Mouse (Mus musculus) stomach, embryonic 16.5 days (tissue): Measurements from ENCODE around the gene Atp11a. TPM values are rescaled to one million over a fixed set of nuclear protein-coding genes. Genes with fewer than 3 reads are reported as not detected.
A peak's percentile ranks its signal among the peaks of the same experiment; 100 is the strongest.

Source experiments
- ATAC-seq: fragments of 200-750 bp; cut with Nextera tagmentation; 2 replicates; pipeline ENCODE4 v1.8.0; 2017; ENCODE audit warnings: moderate number of reproducible peaks, moderate TSS enrichment; ENCODE audit not compliant: insufficient read depth, low FRiP score
- H3K27ac ChIP-seq: fragments of 300-500 bp; sonication (generic); 2 replicates; pipeline ENCODE4 v1.5.1; 2014; ENCODE audit warnings: low read length
- H3K27me3 ChIP-seq: fragments of 300-500 bp; sonication (generic); 2 replicates; pipeline ENCODE4 v1.6.1; 2014; ENCODE audit warnings: low read length, control low read depth, mixed read lengths; ENCODE audit not compliant: control insufficient read depth, insufficient read depth
- H3K36me3 ChIP-seq: fragments of 300-500 bp; sonication (generic); 2 replicates; pipeline ENCODE4 v1.6.1; 2014; ENCODE audit warnings: low read length; ENCODE audit not compliant: control insufficient read depth, insufficient read depth
- H3K4me1 ChIP-seq: fragments of 300-500 bp; sonication (generic); 2 replicates; pipeline ENCODE4 v1.6.1; 2014; ENCODE audit warnings: low read length, control low read depth, mixed read lengths; ENCODE audit not compliant: control insufficient read depth, insufficient read depth
- H3K4me2 ChIP-seq: fragments of 300-500 bp; sonication (generic); 2 replicates; pipeline ENCODE4 v1.6.1; 2014; ENCODE audit warnings: low read depth, low read length, mixed read lengths
- H3K4me3 ChIP-seq: fragments of 300-500 bp; sonication (generic); replicated peaks from 2 replicates; pipeline ENCODE4 v1.5.1; 2014; ENCODE audit warnings: mild to moderate bottlenecking, low read length
- H3K9ac ChIP-seq: fragments of 300-500 bp; sonication (generic); 2 replicates; pipeline ENCODE4 v1.6.1; 2014; ENCODE audit warnings: low read length
- H3K9me3 ChIP-seq: fragments of 300-500 bp; sonication (generic); replicated peaks from 2 replicates; pipeline ENCODE4 v1.6.1; 2016; ENCODE audit warnings: low read length, control low read depth; ENCODE audit not compliant: control insufficient read depth
- WGBS: fragments of 180-500 bp; shearing (Covaris S2); extraction: QIAGEN DNeasy Blood & Tissue Kit; methylation state at CpG from one replicate; pipeline ENCODE4 v1.1.7; 2014; 5-methylcytosine and 5-hydroxymethylcytosine counted together
- polyA plus RNA-seq: library from polyadenylated mRNA; unstranded; fragments of >200 nt; fragmentation: Nextera tagmentation; extraction: Ambion mirVana; gene quantifications from 2 replicates; pipeline ENCODE4 v1.2.1, GENCODE M21; 2015

Gene Atp11a
- polyA plus RNA-seq, 1 experiment from 2014 or later: 12.4 TPM

- no peaks in the 10 kb centered on the region for H3K9me3 ChIP-seq
- H3K27ac ChIP-seq: no peak overlapping the region
- H3K4me2 ChIP-seq: no peak overlapping the region
- no peaks in the 10 kb centered on the region for H3K36me3 ChIP-seq
- H3K9ac ChIP-seq: no peak overlapping the region
- no peaks in the 10 kb centered on the region for H3K27me3 ChIP-seq
- no peaks in the 10 kb centered on the region for H3K4me1 ChIP-seq
- H3K4me3 ChIP-seq: no peak overlapping the region
- no peak for ATAC-seq
- WGBS: 93% methylated on average over 3 of the region's 3 CpGs
Observed at GRCm38 (mm10) chr8:12748183-12748582, 8.6 kb upstream of the Atp11a start.

DNA sequence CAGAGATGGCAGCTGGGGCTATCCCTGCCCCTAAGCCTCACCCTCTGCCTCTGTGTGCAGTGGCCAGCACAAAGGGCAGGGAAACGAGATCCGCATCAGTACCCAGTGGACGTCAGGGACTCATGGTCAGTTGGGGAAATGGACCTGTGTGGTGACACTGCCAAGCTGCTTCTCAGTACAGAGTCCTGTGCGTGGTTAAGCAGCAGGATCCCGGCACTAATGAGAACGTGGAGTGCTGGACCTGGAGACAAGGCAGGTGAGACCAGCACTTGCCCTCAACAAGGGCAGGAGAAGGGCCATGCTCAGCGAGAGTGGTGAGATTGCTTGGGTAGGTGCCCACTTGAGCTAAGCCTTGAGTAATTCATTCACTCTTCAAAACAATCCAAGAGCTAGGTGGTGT, 7.7 kb upstream of the Atp11a start:
- Histone ChIP-seq H3K4me3 (no peak overlapping the region), H3K27ac (no peak overlapping the region), H3K9me3 (no peaks in the 10 kb centered on the region), H3K27me3 (no peaks in the 10 kb centered on the region), H3K4me2 (no peak overlapping the region), H3K9ac (no peak overlapping the region), H3K4me1 (no peaks in the 10 kb centered on the region), H3K36me3 (no peaks in the 10 kb centered on the region)
- ATAC-seq: no peak
- WGBS: 84% methylated on average over 7 of the region's 7 CpGs

DNA sequence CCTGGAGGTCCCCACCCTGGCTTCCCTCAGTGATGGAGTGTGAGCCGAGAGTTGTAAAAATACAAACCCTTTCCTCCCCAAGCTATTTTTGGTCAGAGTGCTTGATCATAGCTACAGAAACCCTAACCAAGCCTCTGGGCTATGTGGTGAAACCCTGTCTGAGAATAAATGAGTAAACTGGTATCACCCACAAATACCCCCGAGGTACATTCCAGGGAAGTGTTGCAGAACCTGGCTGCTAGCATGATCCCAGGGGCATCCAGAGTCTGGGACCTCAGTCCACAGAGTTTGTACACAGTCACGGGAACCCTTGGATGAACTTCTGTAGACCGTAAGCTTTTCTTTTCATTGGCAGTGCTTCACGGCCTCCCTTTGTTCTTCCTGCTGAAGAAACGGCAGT, 3.8 kb upstream of the Atp11a start:
- H3K4me1 ChIP-seq: peaks cover 5% of the 10 kb centered on the region
- no peak overlapping the region for H3K4me2 ChIP-seq
- no peak for ATAC-seq
- 60% methylated on average over 6 of the region's 6 CpGs for whole genome bisulfite sequencing
- no peaks in the 10 kb centered on the region for H3K9me3 ChIP-seq
- H3K27me3 ChIP-seq: no peaks in the 10 kb centered on the region
- H3K4me3 ChIP-seq: no peak overlapping the region
- no peak overlapping the region for H3K9ac ChIP-seq
- H3K27ac ChIP-seq: no peak overlapping the region
- no peaks in the 10 kb centered on the region for H3K36me3 ChIP-seq

DNA sequence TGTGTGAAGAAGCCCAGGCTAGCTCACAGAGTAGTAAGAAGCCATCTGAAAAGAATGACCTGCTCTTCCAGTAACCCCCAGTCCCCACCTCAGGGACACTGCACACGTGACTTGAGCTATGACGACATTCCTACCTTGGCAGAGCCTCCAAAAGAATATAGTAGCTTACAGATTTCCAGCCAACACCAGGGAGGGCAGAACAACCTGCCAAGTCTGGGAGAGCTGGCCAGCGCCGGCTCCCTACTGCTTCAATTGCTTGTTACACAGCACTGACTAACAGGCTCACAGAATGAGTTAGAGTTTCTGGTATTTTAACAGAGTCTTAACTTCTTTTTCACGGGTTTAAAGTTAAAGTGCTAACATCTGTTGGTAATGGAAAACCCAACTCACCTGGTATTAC, 2.7 kb upstream of the Atp11a start:
- no peaks in the 10 kb centered on the region for H3K27me3 ChIP-seq
- H3K9ac ChIP-seq: no peak overlapping the region
- H3K4me1 ChIP-seq: peaks cover 9% of the 10 kb centered on the region
- H3K27ac ChIP-seq: no peak overlapping the region
- H3K4me2 ChIP-seq: no peak overlapping the region
- H3K4me3 ChIP-seq: no peak overlapping the region
- no peaks in the 10 kb centered on the region for H3K36me3 ChIP-seq
- 72% methylated on average over 5 of the region's 5 CpGs for WGBS
- H3K9me3 ChIP-seq: no peaks in the 10 kb centered on the region
- no peak for ATAC-seq

DNA sequence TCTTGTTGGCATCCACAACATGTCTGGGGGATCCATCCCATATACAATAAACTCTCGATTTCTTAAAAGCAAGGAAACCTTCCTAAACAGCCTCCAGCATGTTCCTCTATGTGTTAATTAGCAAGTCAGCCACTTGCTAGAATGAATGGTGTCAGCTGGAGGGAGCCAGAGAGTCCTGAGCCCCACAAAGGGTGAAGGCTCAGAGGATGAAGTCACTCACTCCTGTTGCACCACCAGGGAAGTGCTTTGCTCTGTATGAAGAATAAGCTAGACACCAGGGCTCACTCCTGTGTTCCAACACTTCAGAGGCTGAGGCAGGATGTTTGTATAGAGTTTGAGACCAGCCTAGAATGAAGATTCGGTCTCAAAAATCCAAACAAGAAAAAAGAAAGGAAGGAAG, 1.5 kb upstream of the Atp11a start:
- Histone ChIP-seq H3K27me3 (no peaks in the 10 kb centered on the region), H3K27ac (no peak overlapping the region), H3K9ac (no peak overlapping the region), H3K4me3 (no peak overlapping the region), H3K4me1 (peaks cover 16% of the 10 kb centered on the region), H3K4me2 (no peak overlapping the region), H3K9me3 (no peaks in the 10 kb centered on the region), H3K36me3 (no peaks in the 10 kb centered on the region)
- 52% methylated on average over 2 of the region's 2 CpGs for WGBS
- ATAC-seq: no peak

GRCm38 (mm10) chr8:12755826-12756225, 988 bp upstream of the Atp11a start:
- Histone ChIP-seq H3K9me3 (no peaks in the 10 kb centered on the region), H3K27ac (peak overlapping the region; percentile 77), H3K4me1 (peaks cover 17% of the 10 kb centered on the region), H3K27me3 (no peaks in the 10 kb centered on the region), H3K9ac (peak overlapping the region; percentile 96; the same call in 1 of the 2 replicates), H3K4me3 (no peak overlapping the region), H3K4me2 (no peak overlapping the region), H3K36me3 (no peaks in the 10 kb centered on the region)
- 87% methylated on average over 5 of the region's 5 CpGs for WGBS
- no peak for ATAC-seq

GRCm38 (mm10) chr8:12757231-12757940, 572 bp downstream of the Atp11a start:
- ATAC-seq: peak; percentile 23; the same call in 1 of the 2 replicates
- Histone ChIP-seq H3K36me3 (no peaks in the 10 kb centered on the region), H3K27ac (peak overlapping the region; percentile 77), H3K4me3 (peak overlapping the region; percentile 87), H3K4me2 (peak overlapping the region; percentile 93), H3K27me3 (no peaks in the 10 kb centered on the region), H3K9me3 (no peaks in the 10 kb centered on the region), H3K4me1 (peaks cover 28% of the 10 kb centered on the region), H3K9ac (peak overlapping the region; percentile 96)
- WGBS: 2% methylated on average over 59 of the region's 61 CpGs

DNA sequence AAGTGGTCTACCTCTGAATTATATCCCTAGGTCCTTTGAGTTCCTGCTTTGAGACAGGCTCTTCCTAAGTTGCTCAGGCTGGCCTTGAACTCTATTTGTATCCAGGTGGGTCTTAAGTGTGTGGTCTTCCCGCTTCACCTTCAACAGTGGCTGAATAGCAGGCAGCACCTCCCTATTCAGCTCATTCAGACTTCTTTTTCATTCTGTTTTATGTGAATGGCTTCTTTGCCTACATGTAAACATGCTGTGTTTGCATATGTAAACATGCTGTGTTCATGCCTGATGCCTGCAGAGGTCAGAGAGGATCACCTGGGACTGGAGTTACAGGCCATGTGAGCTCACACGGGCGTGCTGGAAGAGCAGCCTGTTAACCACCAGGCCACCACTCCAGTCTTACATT, 3.1 kb downstream of the Atp11a start:
- Histone ChIP-seq H3K36me3 (no peaks in the 10 kb centered on the region), H3K9ac (no peak overlapping the region), H3K4me2 (no peak overlapping the region), H3K27ac (no peak overlapping the region), H3K27me3 (no peaks in the 10 kb centered on the region), H3K9me3 (no peaks in the 10 kb centered on the region), H3K4me1 (peaks cover 28% of the 10 kb centered on the region), H3K4me3 (no peak overlapping the region)
- WGBS: 74% methylated on average over 3 of the region's 3 CpGs
- no peak for ATAC-seq

DNA sequence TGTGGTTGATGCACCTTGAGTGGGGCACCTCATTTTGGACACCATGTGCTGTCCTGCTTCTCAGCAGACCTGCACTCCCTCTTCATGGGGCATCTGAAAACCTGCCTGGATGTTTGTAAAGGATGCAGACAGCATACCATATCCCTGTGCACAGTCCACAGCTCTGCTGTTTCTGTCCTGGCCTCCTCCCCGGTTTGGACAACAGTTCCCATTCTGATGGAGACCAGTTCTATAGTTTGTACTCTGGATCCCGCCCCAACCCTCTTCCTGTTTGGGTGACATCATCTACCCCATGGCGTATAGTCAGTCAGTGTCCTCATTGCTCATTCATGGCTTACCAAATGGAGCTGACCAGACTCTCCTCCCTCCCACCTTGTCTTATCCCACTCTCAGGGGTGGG, 5.1 kb downstream of the Atp11a start:
- no peak for ATAC-seq
- no peaks in the 10 kb centered on the region for H3K27me3 ChIP-seq
- no peaks in the 10 kb centered on the region for H3K36me3 ChIP-seq
- H3K4me1 ChIP-seq: peaks cover 28% of the 10 kb centered on the region
- no peak overlapping the region for H3K4me3 ChIP-seq
- no peak overlapping the region for H3K27ac ChIP-seq
- H3K9me3 ChIP-seq: no peaks in the 10 kb centered on the region
- 57% methylated on average over 3 of the region's 3 CpGs for WGBS
- no peak overlapping the region for H3K4me2 ChIP-seq
- no peak overlapping the region for H3K9ac ChIP-seq
